Mouse (Mus musculus) lung, postnatal 0 days (tissue): Measurements from ENCODE around the gene Farsb.

ENCODE experiments used
- CTCF ChIP-seq: IDR thresholded peaks from 2 replicates; pipeline ENCODE4 v1.5.1; 2016; ENCODE audit warnings: antibody characterized with exemption, mild to moderate bottlenecking
- EP300 ChIP-seq: IDR thresholded peaks from 2 replicates; pipeline ENCODE4 v1.6.1; 2016; ENCODE audit warnings: antibody characterized with exemption, mild to moderate bottlenecking, control low read depth

- TF ChIP-seq CTCF (no peak), EP300 (no peak)
These were observed 39.7 kb upstream of the Farsb start for GRCm38 (mm10) chr1:78528356-78528755.
